Mouse (Mus musculus) layer of hippocampus, postnatal 36 days (tissue): Measurements from ENCODE around the gene Lasp1. TPM values are rescaled to one million over a fixed set of nuclear protein-coding genes. Genes with fewer than 3 reads are reported as not detected.
"Not testable (repeated sequence)": the region's sequence is repeated elsewhere in the genome, so short reads cannot be mapped to it uniquely, and the experiment has no call there.

Experiments
- DNase-seq, 2 experiments: peaks; one replicate each; pipeline ENCODE4 v3.0.0; 2022
- total RNA-seq, 2 experiments: library from RNA; stranded (reverse); gene quantifications; 2 replicates each; pipeline ENCODE4 v1.2.3; 2021

The Lasp1 gene
- 10 to 100 TPM; 98.0 to 98.2 TPM for total RNA-seq

DNA sequence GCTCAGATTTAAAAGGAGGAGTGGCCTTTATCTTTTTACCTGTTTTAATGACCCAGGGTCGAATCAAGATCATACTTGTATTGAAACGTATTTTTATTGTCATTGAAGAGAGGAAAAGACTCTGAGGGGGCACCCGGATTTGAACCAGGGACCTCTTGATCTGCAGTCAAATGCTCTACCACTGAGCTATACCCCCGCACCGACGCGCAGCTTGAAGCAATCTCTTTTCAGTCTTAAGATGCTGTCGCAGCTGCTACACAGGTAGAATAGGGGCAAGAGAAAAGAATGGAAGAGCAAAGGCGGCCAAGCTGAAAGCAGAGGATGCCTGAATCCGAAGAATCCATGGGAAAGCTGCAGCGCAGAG lies at the start of gene Lasp1:
Gene Lasp1, plus strand, starts transcription at position 219 of the 364 bp plus-strand sequence.
- peak; percentile 91 to 94 for DNase-seq

DNA sequence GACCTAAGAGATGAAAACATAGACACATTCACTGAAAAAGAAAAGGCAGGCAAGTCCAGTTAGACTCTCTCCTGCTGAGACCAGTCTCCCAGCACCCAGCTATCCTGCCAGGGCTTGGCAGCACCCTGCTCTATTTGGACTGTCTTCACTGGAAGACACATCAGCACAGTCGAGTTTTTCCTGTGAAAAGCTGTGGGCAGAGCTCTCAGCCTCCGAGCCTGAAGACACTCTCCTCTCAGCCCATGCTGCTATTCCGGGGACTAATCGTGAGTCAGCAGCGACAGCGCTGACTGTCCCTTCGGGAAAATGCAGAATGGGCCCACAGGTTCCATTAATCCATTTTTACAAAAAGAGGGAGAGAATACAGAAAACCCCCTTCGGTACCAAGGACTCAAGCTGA lies 45.5 kb upstream of the Lasp1 start:
- DNase-seq: no peak

DNA sequence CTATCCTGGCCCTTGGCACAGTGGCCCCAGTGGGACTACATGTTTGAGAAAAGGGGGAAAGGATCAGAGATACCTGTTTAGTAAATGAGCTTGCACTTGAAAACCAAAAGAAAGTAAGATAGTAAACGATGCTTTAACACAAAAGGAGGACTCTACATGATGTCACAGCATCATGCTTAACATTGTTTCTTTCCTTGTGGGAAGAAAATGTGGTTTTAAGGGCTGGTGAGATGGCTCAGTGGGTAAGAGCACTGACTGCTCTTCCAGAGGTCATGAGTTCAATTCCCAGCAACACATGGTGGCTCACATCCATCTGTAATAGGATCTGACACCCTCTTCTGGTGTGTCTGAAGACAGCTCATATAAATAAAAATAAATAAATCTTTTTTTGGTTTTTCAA lies 40.7 kb upstream of the Lasp1 start:
- DNase-seq: no peak

DNA sequence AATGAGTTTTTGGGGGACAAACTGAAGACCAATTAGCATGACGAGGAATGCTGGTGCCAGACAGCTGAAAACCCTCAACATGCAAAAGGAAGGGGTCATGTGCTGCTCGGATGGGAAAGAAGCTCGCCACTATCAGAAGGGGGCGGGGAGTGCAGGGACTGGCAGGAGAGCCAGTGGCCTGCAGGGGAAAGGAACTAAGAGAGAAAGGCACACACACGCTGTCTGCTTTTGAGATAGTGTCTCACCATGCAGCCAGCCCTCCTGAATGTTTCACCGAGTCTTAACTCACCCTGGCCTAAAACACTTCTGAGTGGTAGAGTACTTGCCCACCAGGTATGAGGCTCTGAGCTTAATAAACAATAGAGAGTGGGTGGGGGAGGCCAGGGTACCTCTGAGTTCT lies 39.9 kb upstream of the Lasp1 start:
- DNase-seq: no peak

DNA sequence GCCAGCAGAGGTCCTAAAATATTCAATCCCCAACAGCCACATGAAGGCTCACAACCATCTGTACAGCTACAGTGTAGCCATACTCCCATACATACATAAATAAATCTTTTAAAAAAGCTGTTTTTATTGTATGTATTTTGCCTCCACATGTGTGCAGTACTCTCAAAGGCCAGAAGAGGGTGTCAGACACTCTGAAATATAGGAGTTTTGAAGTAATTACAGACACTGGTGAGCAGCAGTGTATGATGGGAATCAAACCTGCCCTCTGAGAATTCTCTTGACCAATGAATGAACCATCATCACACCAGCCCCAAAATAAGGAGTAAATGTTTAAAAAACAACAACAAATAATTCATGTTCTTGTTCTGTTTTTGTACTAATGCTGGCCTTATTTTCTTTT lies 37.2 kb upstream of the Lasp1 start:
- DNase-seq: no peak

DNA sequence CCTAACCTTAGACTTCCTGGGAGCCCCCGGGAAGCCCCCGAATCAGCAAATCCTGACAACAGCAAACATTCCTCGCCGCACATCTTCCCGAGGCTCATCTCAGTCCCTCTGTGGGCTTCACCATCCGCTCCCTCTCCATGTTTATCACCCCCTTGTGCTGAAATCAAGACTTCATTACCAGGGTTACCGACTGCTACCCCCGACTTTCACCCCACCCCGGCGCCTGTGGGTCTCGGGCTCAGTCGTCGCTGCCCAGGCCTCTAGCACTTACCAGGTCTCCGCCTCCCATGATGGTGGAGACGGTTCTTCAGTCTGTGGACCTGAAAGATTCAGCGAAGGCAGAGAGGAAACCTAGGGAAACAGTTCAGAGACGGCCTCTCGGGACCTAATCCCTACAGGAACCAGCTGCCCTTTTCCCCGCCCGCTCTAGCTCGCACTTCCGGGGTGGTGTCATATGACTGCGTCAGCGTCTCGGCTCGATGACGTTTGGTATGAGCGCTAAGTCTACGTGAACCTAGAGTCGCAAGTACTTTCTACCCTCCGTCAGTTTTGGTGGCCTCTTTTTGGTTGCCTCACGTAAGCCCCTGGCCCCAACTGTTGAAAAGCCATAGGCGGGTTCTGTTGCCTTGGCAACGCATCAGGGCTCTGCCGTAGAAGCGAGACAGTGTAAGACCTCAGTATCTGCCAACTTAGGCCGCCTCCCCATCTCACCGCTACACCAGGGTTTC lies 32.5 kb upstream of the Lasp1 start, which contains the start of gene Cwc25:
Gene Cwc25, minus strand, starts transcription at position 403 of the 728 bp plus-strand sequence.
- DNase-seq: peak; percentile 96 to 97

DNA sequence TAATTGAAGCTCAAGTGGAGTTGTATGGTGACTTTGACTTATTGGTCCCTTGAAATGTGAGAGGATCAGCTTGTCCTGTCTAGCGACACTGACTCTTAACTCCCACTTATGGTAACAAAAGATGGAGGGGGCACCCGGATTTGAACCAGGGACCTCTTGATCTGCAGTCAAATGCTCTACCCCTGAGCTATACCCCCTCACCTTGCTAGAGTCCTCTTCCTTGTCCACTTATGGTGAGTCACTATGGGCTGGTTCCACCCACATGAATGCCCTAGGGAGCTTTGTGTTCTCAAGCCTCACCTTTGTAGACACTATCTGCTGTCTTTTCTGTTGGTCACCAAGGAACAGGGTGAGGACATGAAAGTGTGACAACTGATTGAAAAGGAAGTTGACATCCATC lies 29.1 kb upstream of the Lasp1 start:
- DNase-seq: no peak

DNA sequence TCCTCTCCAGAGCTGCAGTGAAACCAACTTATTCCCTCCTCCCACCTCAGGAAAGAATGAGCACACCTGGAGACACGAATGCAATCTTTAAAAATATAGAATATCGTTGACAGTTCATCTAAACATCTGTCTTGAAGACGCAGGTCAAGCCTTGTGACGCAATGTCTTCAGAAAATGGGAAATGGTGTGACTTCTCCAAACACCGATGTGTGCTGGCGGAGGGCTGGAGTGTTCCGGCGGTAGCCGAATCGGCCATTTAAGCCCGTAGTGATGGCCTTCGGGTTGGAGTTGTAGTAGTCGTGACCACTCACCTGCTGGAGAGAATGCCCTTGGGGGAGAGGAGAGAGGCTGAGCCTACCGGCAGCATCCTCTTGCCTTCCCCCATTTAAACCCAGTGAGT lies 27.4 kb upstream of the Lasp1 start:
- no peak for DNase-seq

DNA sequence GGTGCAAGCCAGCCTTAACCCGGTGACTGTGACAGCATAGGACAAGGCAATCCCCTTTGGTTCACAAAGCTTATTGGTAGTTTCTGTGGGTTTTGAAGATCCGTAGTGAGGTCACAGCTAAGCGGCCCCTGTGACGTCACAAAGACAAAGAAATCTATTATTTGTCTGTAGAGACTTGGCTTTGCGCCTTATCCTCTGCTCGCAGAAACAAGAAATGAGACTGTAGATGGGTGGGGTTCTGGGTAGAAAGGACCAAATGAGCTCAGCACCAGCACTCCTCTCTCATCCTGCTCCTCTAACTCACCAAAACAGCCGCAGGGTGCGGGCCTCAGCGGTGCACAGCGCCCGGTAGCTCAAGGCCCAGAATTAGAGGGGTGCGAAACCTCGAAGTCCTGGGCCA lies 23.6 kb upstream of the Lasp1 start:
- DNase-seq: no peak

DNA sequence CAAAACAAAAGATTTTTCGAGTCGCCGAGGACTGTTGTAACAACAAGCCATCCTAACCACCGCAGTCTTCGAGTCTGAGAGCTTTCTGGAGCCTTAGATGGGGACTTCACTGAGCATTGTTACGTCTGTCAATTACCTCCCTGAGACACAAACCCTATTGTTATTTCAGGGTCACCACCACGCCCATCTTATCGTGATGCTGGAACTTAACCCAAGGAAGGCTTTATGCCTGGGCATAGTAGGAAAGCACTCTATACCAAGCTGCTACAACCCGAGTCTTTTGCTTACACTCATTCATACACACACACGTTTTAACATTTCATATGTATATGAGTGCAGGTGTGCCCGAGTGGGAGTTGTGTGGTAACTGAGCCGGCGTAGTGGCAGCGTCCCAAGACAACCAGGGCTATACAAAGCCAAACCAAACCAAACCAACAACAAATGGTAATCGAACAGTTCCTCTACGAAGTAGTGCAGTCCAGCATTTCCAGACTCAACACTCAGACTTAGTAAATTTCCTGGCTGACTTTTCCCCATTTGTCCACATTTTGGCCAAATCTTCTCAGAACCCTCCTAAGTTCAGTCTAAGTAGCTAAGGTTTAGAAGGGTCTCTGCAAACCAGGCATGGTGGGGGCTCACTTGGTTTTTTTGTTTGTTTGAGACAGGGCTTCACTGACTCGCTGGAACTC lies 22.8 kb upstream of the Lasp1 start, which contains the start of gene 1700001P01Rik:
Gene 1700001P01Rik, minus strand, starts transcription at position 111 of the 689 bp plus-strand sequence.
- no peak for DNase-seq

DNA sequence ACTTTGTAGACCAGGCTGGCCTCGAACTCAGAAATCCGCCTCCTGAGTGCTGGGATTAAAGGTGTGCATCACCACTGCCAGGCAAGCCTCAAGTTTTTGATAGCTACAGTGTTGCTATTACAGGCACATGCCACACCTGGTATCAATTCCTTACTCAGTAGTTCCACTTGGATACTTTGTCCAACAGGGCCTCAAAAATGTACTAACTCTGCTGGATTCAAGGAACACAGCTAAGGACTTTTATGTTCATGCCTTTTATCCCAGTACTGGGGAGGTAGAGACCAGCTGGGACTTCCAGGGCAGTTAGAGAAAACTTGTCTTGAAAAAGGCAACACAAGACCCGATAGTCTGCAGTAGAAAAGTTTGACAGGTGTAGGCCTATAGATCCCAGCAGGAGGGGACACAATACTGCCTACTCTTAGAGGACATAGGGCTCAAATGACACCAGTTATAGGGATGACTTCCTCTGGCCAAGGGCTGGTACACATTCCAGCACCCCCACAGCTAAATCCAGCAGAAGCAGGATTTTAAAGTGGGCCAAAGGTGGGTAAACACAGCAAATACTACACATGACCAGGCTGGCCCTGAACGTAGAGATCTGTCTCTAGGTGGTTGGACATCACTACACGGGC lies 22.2 kb upstream of the Lasp1 start:
- DNase-seq: no peak

DNA sequence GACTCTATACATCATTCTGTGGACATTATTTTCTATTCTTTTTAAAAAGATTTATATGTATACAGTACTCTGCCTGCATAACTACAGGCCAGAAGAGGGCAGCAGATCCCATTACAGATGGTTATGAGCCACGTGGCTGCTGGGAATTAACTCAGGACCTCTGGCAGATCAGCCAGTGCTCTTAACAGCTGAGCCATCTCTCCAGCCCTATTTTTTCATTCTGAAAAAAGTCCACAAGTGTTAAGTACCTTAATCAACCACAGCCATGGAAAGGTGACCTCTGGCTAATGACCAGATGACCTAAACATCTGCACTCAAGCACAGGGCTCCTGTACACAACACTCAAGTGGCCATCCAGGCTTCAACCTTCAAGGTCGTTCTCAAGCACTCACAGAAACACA lies 21.7 kb upstream of the Lasp1 start:
- DNase-seq: no peak

DNA sequence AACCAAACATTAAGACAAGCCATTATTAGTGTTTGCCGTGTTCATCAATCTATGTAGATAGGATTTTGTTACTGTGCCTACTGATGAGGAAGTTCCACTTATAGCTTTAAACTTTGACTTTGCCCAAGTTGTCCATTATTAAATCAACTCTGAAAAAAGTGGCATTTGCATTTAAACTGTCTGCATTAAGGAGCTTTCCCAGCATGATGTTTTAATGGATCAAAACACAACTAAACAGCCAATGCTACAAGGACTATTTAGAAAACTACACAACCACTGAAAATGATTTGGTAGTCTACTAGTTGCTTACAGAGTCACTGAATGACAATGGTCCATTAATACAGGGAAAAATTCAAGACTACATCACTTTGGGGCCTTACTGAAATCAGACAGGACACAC lies 19.9 kb upstream of the Lasp1 start:
- no peak for DNase-seq

DNA sequence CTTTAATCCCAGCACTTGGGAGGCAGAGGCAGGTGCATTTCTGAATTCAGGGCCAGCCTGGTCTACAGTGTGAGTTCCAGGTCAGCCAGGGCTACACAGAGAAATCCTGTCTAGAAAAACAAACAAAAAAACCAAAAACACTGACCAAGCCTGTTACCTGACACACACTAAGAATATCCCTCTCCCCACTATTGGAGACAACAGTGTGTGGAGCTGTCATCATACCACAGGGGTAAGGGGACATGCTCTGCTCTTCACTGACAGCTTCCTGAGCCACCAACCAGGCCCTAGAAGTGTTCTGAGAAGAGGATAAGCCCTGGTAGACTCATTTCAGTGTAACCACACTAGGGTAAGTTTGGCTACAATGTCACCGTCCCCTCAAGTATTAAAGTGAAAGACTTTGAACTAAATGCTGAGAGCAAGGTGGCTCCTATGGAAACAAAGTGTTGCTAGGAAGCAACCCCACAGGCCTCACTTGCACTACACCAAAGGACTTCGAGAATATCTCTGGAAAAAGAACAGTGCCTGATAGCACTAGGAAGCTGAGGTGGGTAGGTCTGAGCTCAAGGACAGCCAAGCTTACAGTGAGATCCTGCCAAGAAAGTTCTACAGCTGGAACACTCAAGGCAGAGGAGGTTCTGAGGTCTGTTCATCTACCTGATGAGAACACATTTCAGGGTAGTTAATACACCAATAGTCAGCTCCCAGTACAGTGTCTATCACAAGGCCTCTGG lies 18.7 kb upstream of the Lasp1 start:
- DNase-seq: no peak

DNA sequence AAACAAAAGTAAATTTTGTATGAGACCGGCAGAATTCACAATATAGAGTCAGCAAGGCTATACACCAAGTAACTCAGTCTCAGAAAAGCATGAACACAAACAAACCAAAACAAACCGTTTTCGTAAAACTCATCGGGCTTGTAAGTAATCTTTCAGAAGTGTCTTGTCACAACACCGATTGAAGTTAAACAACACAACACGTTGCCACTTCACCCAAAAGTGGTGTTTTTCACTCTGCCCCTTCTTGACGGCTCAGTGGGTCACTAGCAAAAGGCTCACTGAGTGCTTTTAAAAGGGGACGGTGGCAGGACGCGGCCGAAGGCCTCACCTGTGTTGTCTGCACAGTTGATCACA lies 17.3 kb upstream of the Lasp1 start:
- no peak for DNase-seq

DNA sequence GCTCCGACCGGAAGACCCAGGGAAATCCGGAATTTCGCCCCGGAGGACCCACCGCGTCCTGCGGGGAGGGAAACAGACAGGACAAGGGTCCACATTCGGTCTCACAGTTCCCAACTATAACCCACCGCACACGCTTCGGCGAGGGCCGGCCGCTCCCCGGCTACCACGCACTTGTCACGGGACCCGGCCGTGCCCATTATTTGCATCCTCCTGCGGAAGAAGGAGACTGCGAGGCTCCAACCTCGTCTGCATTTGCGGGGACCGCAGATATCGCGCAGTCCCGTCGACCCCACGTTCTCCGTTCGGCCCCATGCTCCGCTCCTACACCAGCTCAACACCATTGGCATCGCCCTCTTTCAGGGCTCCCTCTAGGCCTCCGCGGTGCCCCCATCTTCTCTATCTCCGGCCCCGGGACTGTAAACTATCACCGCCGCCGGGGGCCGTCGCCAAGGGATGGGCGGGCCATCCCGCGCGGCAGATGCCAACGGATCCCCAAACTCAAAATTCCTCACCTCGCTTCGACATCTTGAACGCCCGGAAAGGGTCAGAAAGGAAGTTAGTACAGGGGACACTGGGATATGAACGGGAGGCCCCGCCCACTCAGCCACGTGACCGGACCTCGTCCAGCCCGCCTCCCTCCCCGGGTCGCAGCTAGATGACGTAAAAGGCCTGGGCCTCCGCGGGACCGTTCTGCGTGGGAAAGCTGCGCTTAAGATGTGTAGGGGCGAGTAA lies 16.8 kb upstream of the Lasp1 start, which contains the start of gene Rpl23:
Gene Rpl23, minus strand, starts transcription at position 606 of the 732 bp plus-strand sequence.
- peak; percentile 99 for DNase-seq

DNA sequence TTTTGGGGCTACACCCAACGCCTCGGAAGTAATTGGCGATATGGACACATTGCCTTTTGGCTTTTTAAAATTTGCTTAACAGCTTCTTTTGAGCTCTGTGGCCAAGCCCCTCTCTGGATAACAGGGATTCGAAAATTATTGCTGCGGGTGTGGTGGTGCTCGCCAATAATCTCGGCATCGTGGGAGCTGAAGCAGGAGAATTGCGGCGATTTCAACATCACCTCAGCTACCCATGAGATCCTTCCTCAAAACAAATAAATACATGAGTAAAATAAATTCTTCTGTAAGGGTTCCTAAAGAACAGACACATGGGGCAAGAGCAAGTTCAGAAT lies 16.3 kb upstream of the Lasp1 start:
- DNase-seq: no peak

DNA sequence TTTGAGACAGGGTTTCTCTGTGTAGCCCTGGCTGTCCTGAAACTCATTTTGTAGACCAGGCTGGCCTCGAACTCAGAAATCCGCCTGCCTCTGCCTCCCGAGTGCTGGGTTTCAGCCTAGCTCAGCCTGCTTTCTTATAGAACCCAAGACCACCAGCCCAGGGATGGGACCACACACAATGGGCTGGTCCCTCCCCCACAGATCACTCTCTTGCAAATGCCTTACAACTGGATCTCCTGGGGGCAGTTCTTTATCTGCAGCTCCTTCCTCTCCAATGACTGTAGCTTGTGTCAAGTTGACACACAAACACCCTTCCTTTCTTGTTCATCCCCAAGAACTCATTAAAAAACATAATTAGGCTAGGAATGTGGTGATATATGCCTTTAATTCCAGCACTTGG lies 10.8 kb upstream of the Lasp1 start:
- no peak for DNase-seq

DNA sequence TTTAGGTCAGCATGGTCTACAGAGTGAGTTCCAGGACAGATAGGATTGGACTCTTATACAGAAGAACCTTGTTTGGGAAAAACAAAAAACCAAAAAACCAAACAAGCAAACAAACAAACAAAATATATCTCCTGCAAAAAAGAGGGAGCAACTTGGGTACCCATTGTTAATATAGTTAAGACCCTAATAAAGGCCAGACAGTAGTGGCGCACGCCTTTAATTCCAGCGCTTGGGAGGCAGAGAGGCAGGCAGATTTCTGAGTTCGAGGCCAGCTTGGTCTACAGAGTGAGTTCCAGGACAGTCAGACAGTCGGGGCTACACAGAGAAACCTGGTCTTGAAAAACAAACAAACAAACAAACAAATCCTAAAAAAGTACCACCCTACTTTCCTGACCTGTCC lies 9.1 kb upstream of the Lasp1 start:
- no peak for DNase-seq

DNA sequence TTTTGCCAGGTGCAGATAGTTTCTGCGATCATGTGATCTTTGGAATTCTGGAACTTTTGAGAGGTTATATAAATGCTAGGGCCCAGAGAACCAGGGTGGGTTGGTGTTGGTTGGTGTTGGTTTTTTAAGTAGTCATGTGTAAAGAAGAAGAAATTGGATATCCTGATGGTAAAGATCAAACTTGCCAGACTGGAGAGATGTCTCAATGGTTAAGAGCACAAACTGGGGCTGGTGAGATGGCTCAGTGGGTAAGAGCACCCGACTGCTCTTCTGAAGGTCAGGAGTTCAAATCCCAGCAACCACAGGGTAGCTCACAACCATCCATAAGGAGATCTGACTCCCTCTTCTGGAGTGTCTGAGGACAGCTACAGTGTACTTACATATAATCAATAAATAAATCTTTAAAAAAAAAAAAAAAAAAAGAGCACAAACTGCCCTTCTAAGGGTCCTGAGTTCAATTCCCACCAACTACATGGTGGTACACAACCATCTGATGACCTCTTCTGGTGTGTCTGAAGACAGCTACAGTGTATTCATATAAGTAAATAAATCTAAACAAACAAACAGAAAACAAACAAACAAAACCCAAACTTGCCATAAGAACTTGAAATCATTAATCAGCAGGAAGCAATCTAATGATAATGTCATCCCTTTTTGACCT lies 7.9 kb upstream of the Lasp1 start:
- not testable (repeated sequence) for DNase-seq

DNA sequence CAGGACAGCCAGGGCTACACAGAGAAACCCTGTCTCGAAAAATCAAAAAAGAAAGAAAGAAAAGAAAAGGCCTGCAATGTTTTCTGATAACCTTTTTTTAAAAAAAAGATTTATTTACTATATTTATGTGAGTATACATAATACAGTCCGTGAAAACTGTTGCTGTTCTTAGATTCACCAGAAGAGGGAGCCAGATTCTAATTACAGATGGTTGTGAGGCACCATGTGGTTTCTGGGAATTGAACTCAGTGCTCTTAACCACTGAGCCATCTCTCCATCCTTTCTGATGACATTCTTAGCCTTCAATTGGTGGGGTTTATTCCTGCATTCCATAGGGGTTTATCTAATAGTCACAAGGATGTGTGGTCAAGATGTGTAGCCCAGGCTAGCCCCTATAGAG lies 5.6 kb upstream of the Lasp1 start:
- no peak for DNase-seq

DNA sequence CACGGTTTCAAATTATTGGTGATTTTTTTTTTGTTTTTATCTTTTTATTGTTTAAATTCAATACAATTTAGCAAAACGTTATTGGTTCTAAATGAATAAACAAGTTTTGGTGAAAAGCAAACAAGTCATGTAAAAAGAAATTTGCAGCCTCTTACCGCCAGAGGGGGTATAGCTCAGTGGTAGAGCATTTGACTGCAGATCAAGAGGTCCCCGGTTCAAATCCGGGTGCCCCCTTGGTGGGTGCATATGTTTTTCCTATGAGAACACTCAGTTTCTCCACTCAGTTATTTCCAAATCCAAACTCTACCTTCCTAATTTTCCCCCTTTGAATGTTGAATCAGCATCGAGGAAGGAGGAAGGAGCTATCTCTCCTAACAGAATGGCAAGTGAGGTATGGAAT lies 1.9 kb upstream of the Lasp1 start:
- DNase-seq: peak; percentile 78 to 82
